Mouse (Mus musculus): ENCODE results near the gene Nol9. TPM values are rescaled to one million over a fixed set of nuclear protein-coding genes. Genes with fewer than 3 reads are reported as not detected.

Nol9 gene
- polyA plus RNA-seq, 1 experiment from 2014 or later, result 33.5 TPM

- Histone ChIP-seq H3K27me3 (replicated peaks) (peaks cover 11% of the 10 kb centered on the region; the same call in 1 of the 2 replicates), H3K9ac (no peak overlapping the region), H3K36me3 (peaks cover 12% of the 10 kb centered on the region), H3K4me3 (no peak overlapping the region), H3K4me2 (replicated peaks) (no peak overlapping the region), H3K27ac (no peak overlapping the region), H3K9me3 (no peaks in the 10 kb centered on the region), H3K4me1 (peaks cover 12% of the 10 kb centered on the region)
- no peak for ATAC-seq (ENCODE audit: low FRiP score, low read depth)
- WGBS, result 39% methylated on average over 7 of the region's 7 CpGs
These were observed 63.9 kb downstream of the Nol9 start for GRCm38 (mm10) chr4:152103025-152103424.

- Histone ChIP-seq H3K9ac (no peak overlapping the region; the same call in 1 of the 2 replicates), H3K27me3 (replicated peaks) (peaks cover 14% of the 10 kb centered on the region; the same call in 1 of the 2 replicates), H3K4me3 (no peak overlapping the region), H3K9me3 (no peaks in the 10 kb centered on the region), H3K4me2 (replicated peaks) (peak overlapping the region; percentile 75; the same call in 1 of the 2 replicates), H3K27ac (no peak overlapping the region), H3K4me1 (peaks cover 18% of the 10 kb centered on the region), H3K36me3 (peaks cover 15% of the 10 kb centered on the region)
- no peak for ATAC-seq (ENCODE audit: low FRiP score, low read depth)
- WGBS, result 59% methylated on average over 9 of the region's 9 CpGs
These were observed 67.6 kb downstream of the Nol9 start for GRCm38 (mm10) chr4:152106746-152107145.

- Histone ChIP-seq H3K4me3 (peak overlapping the region; percentile 27), H3K9me3 (no peaks in the 10 kb centered on the region), H3K27ac (no peak overlapping the region), H3K4me1 (peaks cover 18% of the 10 kb centered on the region), H3K9ac (peak overlapping the region; percentile 42; the same call in 1 of the 2 replicates), H3K36me3 (peaks cover 21% of the 10 kb centered on the region), H3K27me3 (replicated peaks) (peaks cover 14% of the 10 kb centered on the region; the same call in 1 of the 2 replicates), H3K4me2 (replicated peaks) (peak overlapping the region; percentile 75)
- peak; percentile 65 for ATAC-seq (ENCODE audit: low FRiP score, low read depth)
- 3% methylated on average over 24 of the region's 24 CpGs for WGBS
These were observed 68.4 kb downstream of the Nol9 start for GRCm38 (mm10) chr4:152107493-152107892.

- H3K27ac ChIP-seq, result no peak overlapping the region
- peak overlapping the region; percentile 75 for H3K4me2 ChIP-seq (replicated peaks)
- H3K9me3 ChIP-seq, result no peaks in the 10 kb centered on the region
- WGBS, result 6% methylated on average over 30 of the region's 30 CpGs
- peak overlapping the region; percentile 27 for H3K4me3 ChIP-seq
- ATAC-seq (ENCODE audit: low FRiP score, low read depth), result peak; percentile 95
- H3K36me3 ChIP-seq, result peaks cover 21% of the 10 kb centered on the region
- H3K9ac ChIP-seq, result peak overlapping the region; percentile 42; the same call in 1 of the 2 replicates
- H3K4me1 ChIP-seq, result peaks cover 18% of the 10 kb centered on the region
- peaks cover 15% of the 10 kb centered on the region; the same call in 1 of the 2 replicates for H3K27me3 ChIP-seq (replicated peaks)
These were observed 68.9 kb downstream of the Nol9 start for GRCm38 (mm10) chr4:152107971-152108509.

- Histone ChIP-seq H3K4me2 (replicated peaks) (peak overlapping the region; percentile 75), H3K27ac (no peak overlapping the region), H3K9ac (no peak overlapping the region), H3K4me3 (no peak overlapping the region), H3K9me3 (no peaks in the 10 kb centered on the region), H3K36me3 (peaks cover 18% of the 10 kb centered on the region), H3K27me3 (replicated peaks) (peaks cover 18% of the 10 kb centered on the region), H3K4me1 (peaks cover 18% of the 10 kb centered on the region)
- WGBS, result 80% methylated on average over 5 of the region's 5 CpGs
- ATAC-seq (ENCODE audit: low FRiP score, low read depth), result no peak
These were observed 69.6 kb downstream of the Nol9 start for GRCm38 (mm10) chr4:152108673-152109072.

GRCm38 (mm10) chr4:152109509-152109908 is 70.4 kb downstream of the Nol9 start:
- no peak for ATAC-seq (ENCODE audit: low FRiP score, low read depth)

GRCm38 (mm10) chr4:152110689-152111088 is 71.6 kb downstream of the Nol9 start:
- Histone ChIP-seq H3K36me3 (peaks cover 19% of the 10 kb centered on the region; the same call in 1 of the 2 replicates), H3K4me3 (no peak overlapping the region), H3K27me3 (replicated peaks) (peaks cover 38% of the 10 kb centered on the region), H3K4me2 (replicated peaks) (no peak overlapping the region), H3K9me3 (no peaks in the 10 kb centered on the region), H3K27ac (no peak overlapping the region), H3K9ac (no peak overlapping the region), H3K4me1 (peaks cover 20% of the 10 kb centered on the region)
- 81% methylated on average over 4 of the region's 4 CpGs for WGBS
- no peak for ATAC-seq (ENCODE audit: low FRiP score, low read depth)

More at GRCm38 (mm10) chr4:152109509-152109908, 70.4 kb downstream of the Nol9 start:
- H3K36me3 ChIP-seq, result peaks cover 19% of the 10 kb centered on the region; the same call in 1 of the 2 replicates
- H3K9me3 ChIP-seq, result no peaks in the 10 kb centered on the region
- peaks cover 26% of the 10 kb centered on the region for H3K27me3 ChIP-seq (replicated peaks)
- H3K4me2 ChIP-seq (replicated peaks), result no peak overlapping the region
- WGBS, result 91% methylated on average over 3 of the region's 3 CpGs
- no peak overlapping the region for H3K9ac ChIP-seq
- peaks cover 18% of the 10 kb centered on the region for H3K4me1 ChIP-seq
- H3K4me3 ChIP-seq, result no peak overlapping the region
- no peak overlapping the region for H3K27ac ChIP-seq

Other genes with a start within 250 kb of the Nol9 start
- gene Camta1, start 177.4 kb upstream of the Nol9 start, polyA plus RNA-seq (2016; fragmentation: Nextera tagmentation; extraction: Ambion mirVana), result 164 and 180 TPM in 2 replicates
- 84.0 and 91.4 TPM in 2 replicates for gene Dnajc11, start 105.6 kb upstream of the Nol9 start, polyA plus RNA-seq (2016; fragmentation: Nextera tagmentation; extraction: Ambion mirVana)
- 32.2 and 36.2 TPM in 2 replicates for gene Thap3, start 50.3 kb upstream of the Nol9 start, polyA plus RNA-seq (2016; fragmentation: Nextera tagmentation; extraction: Ambion mirVana)
- gene Phf13, start 43.1 kb upstream of the Nol9 start, polyA plus RNA-seq (2016; fragmentation: Nextera tagmentation; extraction: Ambion mirVana), result 30.5 and 31.3 TPM in 2 replicates
- 7.2 and 7.6 TPM in 2 replicates for gene Klhl21, start 30.5 kb upstream of the Nol9 start, polyA plus RNA-seq (2016; fragmentation: Nextera tagmentation; extraction: Ambion mirVana)
- gene Zbtb48, start 11.7 kb upstream of the Nol9 start, polyA plus RNA-seq (2016; fragmentation: Nextera tagmentation; extraction: Ambion mirVana), result 17.8 and 20.4 TPM in 2 replicates
- gene Tas1r1, start 753 bp upstream of the Nol9 start, polyA plus RNA-seq (2016; fragmentation: Nextera tagmentation; extraction: Ambion mirVana), result 1.2 and 1.4 TPM in 2 replicates
- gene Plekhg5, start 33.2 kb downstream of the Nol9 start, polyA plus RNA-seq (2016; fragmentation: Nextera tagmentation; extraction: Ambion mirVana), result 10.4 and 10.6 TPM in 2 replicates
- gene Tnfrsf25, start 76.6 kb downstream of the Nol9 start, polyA plus RNA-seq (2016; fragmentation: Nextera tagmentation; extraction: Ambion mirVana), result 0.80 and 1.2 TPM in 2 replicates
- gene Espn, start 113.0 kb downstream of the Nol9 start, polyA plus RNA-seq (2016; fragmentation: Nextera tagmentation; extraction: Ambion mirVana), result 0.32 and 0.55 TPM in 2 replicates
- 0.24 and 1.7 TPM in 2 replicates for gene Hes2, start 119.5 kb downstream of the Nol9 start, polyA plus RNA-seq (2016; fragmentation: Nextera tagmentation; extraction: Ambion mirVana)
- gene Acot7, start 138.8 kb downstream of the Nol9 start, polyA plus RNA-seq (2016; fragmentation: Nextera tagmentation; extraction: Ambion mirVana), result 191 and 213 TPM in 2 replicates
- 13.9 and 15.5 TPM in 2 replicates for gene Gpr153, start 234.9 kb downstream of the Nol9 start, polyA plus RNA-seq (2016; fragmentation: Nextera tagmentation; extraction: Ambion mirVana)